Mouse (Mus musculus) kidney, adult 2 months (tissue): ENCODE results near the gene Nutf2-ps1. TPM values are rescaled to one million over a fixed set of nuclear protein-coding genes. Genes with fewer than 3 reads are reported as not detected.

Experiments used
- DNase-seq: peaks from one replicate; pipeline ENCODE4 v3.0.0; 2021
- H3K27ac ChIP-seq: fragments of 200-500 bp; 2 replicates; pipeline ENCODE4 v1.5.1; 2012; ENCODE audit warnings: low read depth, low read length, control low read depth, inconsistent platforms; ENCODE audit not compliant: insufficient read depth
- H3K27me3 ChIP-seq: fragments of 200-500 bp; replicated peaks from 2 replicates; pipeline ENCODE4 v1.6.1; 2012; ENCODE audit warnings: mild to moderate bottlenecking, moderate library complexity, low read length, inconsistent platforms; ENCODE audit not compliant: control insufficient read depth, insufficient read depth
- H3K36me3 ChIP-seq: fragments of 200-500 bp; 2 replicates; pipeline ENCODE4 v1.6.1; 2012; ENCODE audit warnings: mild to moderate bottlenecking, moderate library complexity, low read length, inconsistent platforms; ENCODE audit not compliant: control insufficient read depth, insufficient read depth
- H3K4me1 ChIP-seq: fragments of 200-500 bp; 2 replicates; pipeline ENCODE4 v1.6.1; 2011; ENCODE audit warnings: low read length; ENCODE audit not compliant: control insufficient read depth, insufficient read depth
- H3K4me3 ChIP-seq: fragments of 200-500 bp; 2 replicates; pipeline ENCODE4 v1.5.1; 2011; ENCODE audit warnings: mild to moderate bottlenecking, low read depth, low read length, control low read depth; ENCODE audit not compliant: insufficient read depth
- CTCF ChIP-seq: fragments of 200-500 bp; conservative IDR thresholded peaks from 2 replicates; pipeline ENCODE4 v1.5.1; 2011; ENCODE audit warnings: low read depth, mild to moderate bottlenecking, control low read depth, low read length, moderate library complexity, mixed read lengths; ENCODE audit not compliant: insufficient read depth, insufficient read length
- POLR2A ChIP-seq: fragments of 200-500 bp; IDR thresholded peaks from one replicate; pipeline ENCODE4 v1.6.1; 2011; ENCODE audit warnings: low read depth, low read length, control low read depth
- WGBS: fragments of 180-500 bp; shearing (Covaris S2); methylation state at CpG from one replicate; pipeline ENCODE4 v1.1.7; 2018; 5-methylcytosine and 5-hydroxymethylcytosine counted together
- polyA plus RNA-seq: library from polyadenylated mRNA; depleted of rRNA; stranded (reverse); fragments of >200 nt; gene quantifications from 2 replicates; pipeline ENCODE4 v1.2.3, GENCODE M21; 2012

Gene Nutf2-ps1
- polyA plus RNA-seq, 1 experiment = 96.4 TPM

DNA sequence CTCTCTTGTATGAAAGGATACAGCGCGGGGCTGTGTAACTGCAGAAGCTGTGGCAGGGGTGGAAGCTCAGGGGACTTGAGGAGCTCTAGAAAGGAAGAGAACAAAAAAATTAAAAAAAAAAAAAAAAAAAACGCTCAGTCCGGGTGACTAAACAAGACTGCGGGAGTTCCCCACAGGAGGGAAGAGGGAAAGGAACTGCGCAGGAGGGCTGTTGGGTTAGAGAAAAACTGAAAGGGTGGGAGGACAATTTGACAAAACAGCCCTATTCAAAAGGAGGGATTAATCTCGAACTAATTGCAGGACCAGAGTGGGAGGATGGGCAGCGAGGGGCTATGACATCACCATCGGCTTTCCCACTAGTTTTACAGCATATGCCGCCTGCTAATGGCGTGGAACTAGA, 21.0 kb downstream of the Nutf2-ps1 start:
- no peak for DNase-seq
- TF ChIP-seq POLR2A (no peak), CTCF (no peak)
- Histone ChIP-seq H3K27ac (no peak overlapping the region), H3K4me3 (no peak overlapping the region), H3K36me3 (no peaks in the 10 kb centered on the region), H3K27me3 (no peaks in the 10 kb centered on the region), H3K4me1 (peaks cover 6% of the 10 kb centered on the region; the same call in 1 of the 2 replicates)
- WGBS = 55% methylated on average over 11 of the region's 11 CpGs

DNA sequence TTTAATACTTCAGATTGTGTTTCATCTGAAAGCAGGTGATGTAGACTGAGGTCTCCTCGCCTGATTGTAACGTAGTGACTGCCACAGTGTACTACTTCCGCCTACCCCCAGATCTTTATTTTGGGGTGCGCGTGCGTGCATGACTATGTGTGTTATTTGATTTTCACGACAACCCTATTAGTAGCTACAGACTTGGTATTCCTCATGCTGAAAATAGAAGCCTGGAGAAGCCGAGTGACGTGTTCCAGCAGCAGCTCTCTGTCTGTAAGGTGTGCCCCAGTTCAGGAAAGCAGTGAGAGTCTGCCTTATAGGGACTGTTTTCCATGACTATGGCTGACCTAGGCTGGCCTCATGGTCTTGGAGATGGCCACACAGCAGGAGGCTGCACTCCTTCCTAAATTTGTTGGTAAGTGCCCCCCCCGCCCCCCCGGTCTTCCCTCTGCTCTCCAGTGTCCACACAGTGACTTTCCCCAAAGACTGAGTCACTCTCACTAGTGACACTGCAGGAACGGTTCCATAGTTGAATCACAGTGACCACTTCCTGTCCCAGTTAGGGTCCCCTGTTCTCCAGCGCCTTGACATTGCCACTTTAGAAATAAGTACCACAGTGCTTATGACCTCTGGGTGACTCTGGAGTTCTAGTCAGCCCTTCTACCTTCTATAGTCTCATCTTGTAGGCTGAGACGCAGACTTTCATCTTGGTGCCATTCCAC, 23.1 kb downstream of the Nutf2-ps1 start:
- Histone ChIP-seq H3K4me1 (peaks cover 6% of the 10 kb centered on the region; the same call in 1 of the 2 replicates), H3K4me3 (no peak overlapping the region), H3K27ac (no peak overlapping the region), H3K36me3 (no peaks in the 10 kb centered on the region), H3K27me3 (no peaks in the 10 kb centered on the region)
- TF ChIP-seq CTCF (no peak), POLR2A (no peak)
- 93% methylated on average over 14 of the region's 14 CpGs for WGBS
- DNase-seq = no peak

DNA sequence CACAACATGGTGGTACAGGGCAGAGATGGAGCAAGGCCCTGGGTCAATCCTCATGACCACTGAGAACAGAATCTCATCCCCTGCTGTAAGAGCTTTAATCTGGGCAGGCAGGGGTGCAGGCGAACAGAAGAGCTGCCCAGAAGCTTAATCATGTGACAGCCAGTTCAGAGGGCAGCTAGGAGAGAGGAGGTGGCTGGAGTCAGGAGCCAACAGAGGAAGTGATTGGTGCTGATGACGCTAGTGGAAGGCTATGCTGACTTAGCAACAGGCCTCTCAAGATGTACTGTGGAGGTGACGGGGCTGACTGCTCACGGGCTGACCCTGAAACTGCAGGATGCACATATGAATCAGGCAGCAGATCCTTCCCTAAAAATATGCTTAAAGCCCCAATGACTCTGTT, 24.7 kb downstream of the Nutf2-ps1 start:
- H3K27ac ChIP-seq = peak overlapping the region; percentile 35; the same call in 1 of the 2 replicates
- H3K27me3 ChIP-seq = no peaks in the 10 kb centered on the region
- TF ChIP-seq CTCF = no peak
- TF ChIP-seq POLR2A = no peak
- H3K4me1 ChIP-seq = peaks cover 6% of the 10 kb centered on the region; the same call in 1 of the 2 replicates
- 33% methylated on average over 4 of the region's 4 CpGs for WGBS
- H3K36me3 ChIP-seq = no peaks in the 10 kb centered on the region
- peak; percentile 81 for DNase-seq
- no peak overlapping the region for H3K4me3 ChIP-seq

DNA sequence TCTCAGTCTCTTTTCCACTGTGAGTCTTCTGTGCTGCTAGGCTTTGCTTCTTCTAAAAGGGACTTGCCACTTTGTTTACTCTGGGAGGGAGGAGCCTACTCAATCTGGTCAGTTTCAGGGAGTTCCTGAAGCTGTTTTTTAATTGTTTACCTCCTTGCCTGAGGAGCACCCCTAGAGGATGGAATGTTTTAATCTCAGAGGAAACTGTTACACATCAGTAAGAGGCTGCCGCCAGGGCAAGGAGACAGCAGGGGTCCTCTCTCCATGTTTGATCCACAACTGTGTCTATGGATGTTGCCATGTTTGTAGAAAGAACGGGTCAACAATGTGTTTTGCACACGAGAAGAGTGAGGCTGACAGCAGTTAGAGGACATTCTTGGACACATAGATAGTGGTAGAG, 28.4 kb downstream of the Nutf2-ps1 start:
- TF ChIP-seq CTCF (no peak), POLR2A (no peak)
- Histone ChIP-seq H3K4me1 (peaks cover 6% of the 10 kb centered on the region; the same call in 1 of the 2 replicates), H3K36me3 (no peaks in the 10 kb centered on the region), H3K27ac (no peak overlapping the region), H3K27me3 (no peaks in the 10 kb centered on the region), H3K4me3 (no peak overlapping the region)
- no peak for DNase-seq
- WGBS = 97% methylated on average over 3 of the region's 3 CpGs

DNA sequence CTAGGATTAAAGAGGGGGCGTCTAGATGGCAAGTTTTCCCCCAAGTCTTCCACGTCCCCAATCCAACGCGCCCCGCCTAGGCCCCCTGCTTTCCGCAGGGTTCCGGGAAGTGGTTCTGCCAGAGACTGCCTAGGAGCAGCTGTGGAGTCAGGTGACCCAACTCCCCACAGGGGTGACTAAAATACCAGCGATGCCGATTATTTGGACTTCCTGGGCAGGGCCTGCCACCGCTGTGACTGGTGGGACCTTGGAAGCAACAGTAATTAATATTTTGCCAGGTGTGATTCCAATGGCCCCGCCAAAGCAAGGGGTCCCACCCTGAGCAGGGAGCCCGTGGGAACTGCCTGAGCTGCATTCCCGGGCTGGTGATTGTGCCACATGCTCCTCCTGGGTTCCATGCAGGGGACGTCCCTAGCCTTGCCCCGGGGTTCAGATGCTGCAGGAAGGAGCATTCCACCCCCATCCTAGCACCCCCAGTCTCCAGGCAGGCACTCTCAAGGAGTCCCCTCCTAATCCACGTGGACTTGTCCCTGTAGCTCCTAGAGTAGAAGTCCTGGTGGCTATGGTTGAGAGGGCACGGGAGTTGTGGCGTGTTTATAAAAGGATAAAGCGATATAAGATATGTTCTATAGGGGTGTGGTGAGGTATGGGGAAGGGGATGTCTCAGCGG, 31.5 kb downstream of the Nutf2-ps1 start:
- 22% methylated on average over 20 of the region's 20 CpGs for WGBS
- no peaks in the 10 kb centered on the region for H3K27me3 ChIP-seq
- no peak overlapping the region for H3K4me3 ChIP-seq
- no peaks in the 10 kb centered on the region for H3K36me3 ChIP-seq
- no peak for TF ChIP-seq CTCF
- no peak for TF ChIP-seq POLR2A
- H3K4me1 ChIP-seq = peaks cover 5% of the 10 kb centered on the region; the same call in 1 of the 2 replicates
- no peak overlapping the region for H3K27ac ChIP-seq
- peak; percentile 28 for DNase-seq

DNA sequence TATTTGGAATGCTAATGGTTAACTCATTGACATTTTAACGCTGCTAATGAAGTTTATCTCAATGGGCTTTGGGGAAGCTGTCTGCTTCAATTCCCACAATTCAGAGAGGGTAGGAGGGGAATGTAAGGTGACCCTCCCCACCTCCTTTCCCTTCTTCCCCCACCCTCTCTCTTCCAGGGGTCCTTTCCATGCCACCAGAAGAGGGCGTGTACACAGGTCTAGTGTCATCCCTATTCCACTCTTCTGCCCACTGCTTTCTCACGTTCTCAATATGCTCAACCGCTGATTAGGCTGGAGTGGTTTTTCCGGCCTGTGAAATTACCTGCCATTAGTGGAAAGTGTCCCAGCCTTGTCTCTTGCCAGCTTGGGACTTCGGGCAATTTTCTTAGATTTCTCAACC, 32.0 kb downstream of the Nutf2-ps1 start:
- Histone ChIP-seq H3K27ac (no peak overlapping the region), H3K27me3 (no peaks in the 10 kb centered on the region), H3K4me3 (no peak overlapping the region), H3K4me1 (peaks cover 5% of the 10 kb centered on the region; the same call in 1 of the 2 replicates), H3K36me3 (no peaks in the 10 kb centered on the region)
- WGBS = 39% methylated on average over 6 of the region's 6 CpGs
- TF ChIP-seq CTCF = no peak
- no peak for TF ChIP-seq POLR2A
- DNase-seq = no peak

DNA sequence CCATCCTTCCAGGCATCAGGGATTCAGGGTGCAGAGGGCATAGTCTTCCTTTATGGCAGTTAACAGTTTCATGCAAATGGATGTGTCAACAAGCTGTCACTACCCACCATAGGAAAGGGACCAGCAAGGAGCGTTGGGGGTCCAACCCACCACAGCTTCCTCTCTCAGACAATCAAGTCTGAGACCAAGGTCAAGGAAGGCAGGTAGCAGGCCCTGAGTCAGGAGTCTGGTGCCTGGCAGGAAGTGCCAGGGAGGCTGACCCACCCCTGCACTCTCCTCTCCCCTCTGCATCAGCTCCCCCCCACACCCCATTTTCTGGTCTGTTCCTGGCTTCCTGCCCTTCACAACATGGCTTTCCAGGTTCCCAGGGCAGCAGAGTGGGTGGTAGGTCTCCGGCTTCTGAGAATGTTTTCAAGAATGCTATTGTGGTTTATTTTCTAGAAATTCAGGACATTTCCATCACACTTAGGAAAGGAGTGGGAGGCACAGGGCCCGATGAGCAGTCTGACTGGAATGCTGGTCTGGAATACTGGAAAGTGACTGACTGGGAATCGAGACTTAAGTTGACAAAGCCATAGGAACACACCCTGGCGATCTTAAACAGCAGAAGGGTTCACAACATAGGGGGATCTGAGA, 33.8 kb downstream of the Nutf2-ps1 start:
- Histone ChIP-seq H3K27ac (peak overlapping the region; percentile 76), H3K36me3 (no peaks in the 10 kb centered on the region), H3K4me1 (peaks cover 5% of the 10 kb centered on the region; the same call in 1 of the 2 replicates), H3K4me3 (no peak overlapping the region), H3K27me3 (no peaks in the 10 kb centered on the region)
- 71% methylated on average over 5 of the region's 5 CpGs for WGBS
- no peak for TF ChIP-seq POLR2A
- TF ChIP-seq CTCF = no peak
- DNase-seq = no peak
